Mouse (Mus musculus) midbrain, embryonic 16.5 days (tissue): ENCODE results near the gene Rd3l. TPM values are rescaled to one million over a fixed set of nuclear protein-coding genes. Genes with fewer than 3 reads are reported as not detected.

Experiments used
- ATAC-seq: fragments of 200-750 bp; cut with Nextera tagmentation; 2 replicates; pipeline ENCODE4 v1.8.0; 2017; ENCODE audit warnings: moderate TSS enrichment
- H3K27ac ChIP-seq: fragments of 300-500 bp; sonication (generic); 2 replicates; pipeline ENCODE4 v1.5.1; 2014; ENCODE audit warnings: mild to moderate bottlenecking, low read length, mixed read lengths
- H3K27me3 ChIP-seq: fragments of 300-500 bp; sonication (generic); 2 replicates; pipeline ENCODE4 v1.6.1; 2014; ENCODE audit warnings: low read depth, low read length, mixed read lengths; ENCODE audit not compliant: control insufficient read depth, insufficient read depth
- H3K36me3 ChIP-seq: fragments of 300-500 bp; sonication (generic); 2 replicates; pipeline ENCODE4 v1.6.1; 2014; ENCODE audit warnings: mild to moderate bottlenecking, low read length, moderate library complexity, mixed read lengths; ENCODE audit not compliant: control insufficient read depth, insufficient read depth
- H3K4me1 ChIP-seq: fragments of 300-500 bp; sonication (generic); 2 replicates; pipeline ENCODE4 v1.6.1; 2014; ENCODE audit warnings: mild to moderate bottlenecking, low read length, mixed read lengths; ENCODE audit not compliant: control insufficient read depth, insufficient read depth
- H3K4me2 ChIP-seq: fragments of 300-500 bp; sonication (generic); 2 replicates; pipeline ENCODE4 v1.6.1; 2014; ENCODE audit warnings: mild to moderate bottlenecking, low read length, mixed read lengths
- H3K4me3 ChIP-seq: fragments of 300-500 bp; sonication (generic); 2 replicates; pipeline ENCODE4 v1.5.1; 2014; ENCODE audit warnings: low read depth, mild to moderate bottlenecking, low read length, moderate library complexity, mixed read lengths
- H3K9ac ChIP-seq: fragments of 300-500 bp; sonication (generic); 2 replicates; pipeline ENCODE4 v1.6.1; 2014; ENCODE audit warnings: low read depth, low read length, mixed read lengths
- H3K9me3 ChIP-seq: fragments of 300-500 bp; sonication (generic); replicated peaks from 2 replicates; pipeline ENCODE4 v1.6.1; 2014; ENCODE audit warnings: mild to moderate bottlenecking, low read length, mixed read lengths; ENCODE audit not compliant: control insufficient read depth, poor library complexity, severe bottlenecking
- WGBS: fragments of 180-500 bp; shearing (Covaris S2); extraction: QIAGEN DNeasy Blood & Tissue Kit; methylation state at CpG from one replicate; pipeline ENCODE4 v1.1.7; 2014; 5-methylcytosine and 5-hydroxymethylcytosine counted together
- polyA plus RNA-seq: library from polyadenylated mRNA; unstranded; fragments of >200 nt; fragmentation: Nextera tagmentation; extraction: Ambion mirVana; gene quantifications from 2 replicates; pipeline ENCODE4 v1.2.1, GENCODE M21; 2015

The Rd3l gene
- polyA plus RNA-seq, 1 experiment from 2014 or later: not detected

GRCm38 (mm10) chr12:112012511-112013270 lies 31.6 kb upstream of the Rd3l start:
- H3K36me3 ChIP-seq: no peaks in the 10 kb centered on the region
- H3K4me1 ChIP-seq: peaks cover 8% of the 10 kb centered on the region
- 24% methylated on average over 11 of the region's 12 CpGs for WGBS
- H3K9ac ChIP-seq: no peak overlapping the region
- peak overlapping the region; percentile 9; the same call in 1 of the 2 replicates for H3K4me3 ChIP-seq
- H3K27me3 ChIP-seq: no peaks in the 10 kb centered on the region
- 0 out of 2 replicates have a peak, but pooled peaks cover 3% of the 10 kb centered on the region for H3K9me3 ChIP-seq
- ATAC-seq: peak; percentile 82
- peak overlapping the region; percentile 46 for H3K4me2 ChIP-seq
- no peak overlapping the region for H3K27ac ChIP-seq

DNA sequence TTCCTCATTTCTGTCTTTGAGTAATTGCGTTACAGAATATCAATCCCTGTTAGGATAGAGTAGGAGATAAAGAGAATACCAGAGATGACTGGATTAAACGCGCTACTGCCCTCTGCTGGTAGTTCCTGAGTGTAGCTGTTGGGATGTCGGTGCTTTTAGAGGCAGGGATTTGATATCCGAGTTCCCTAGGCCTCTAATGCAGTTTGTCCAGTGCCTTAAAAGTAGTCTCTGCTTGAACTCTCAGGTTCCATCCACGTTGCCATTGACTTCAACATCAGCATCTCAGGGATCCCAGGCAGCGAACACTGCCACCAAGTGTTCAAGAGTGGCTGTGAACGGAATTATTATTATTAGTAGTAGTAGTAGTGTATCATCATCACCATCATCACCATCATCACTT lies 20.1 kb upstream of the Rd3l start:
- Histone ChIP-seq H3K27ac (no peak overlapping the region), H3K4me3 (no peak overlapping the region), H3K36me3 (no peaks in the 10 kb centered on the region), H3K4me1 (no peaks in the 10 kb centered on the region), H3K9me3 (no peaks in the 10 kb centered on the region), H3K27me3 (no peaks in the 10 kb centered on the region), H3K9ac (no peak overlapping the region), H3K4me2 (no peak overlapping the region)
- 20% methylated on average over 8 of the region's 8 CpGs for WGBS
- peak; percentile 58; the same call in 1 of the 2 replicates for ATAC-seq

GRCm38 (mm10) chr12:111999735-112000134 lies 18.6 kb upstream of the Rd3l start:
- no peak for ATAC-seq
- no peaks in the 10 kb centered on the region for H3K36me3 ChIP-seq
- no peaks in the 10 kb centered on the region for H3K9me3 ChIP-seq
- H3K27ac ChIP-seq: no peak overlapping the region
- no peaks in the 10 kb centered on the region for H3K27me3 ChIP-seq
- no peak overlapping the region for H3K9ac ChIP-seq
- WGBS: 96% methylated on average over 7 of the region's 7 CpGs
- H3K4me1 ChIP-seq: no peaks in the 10 kb centered on the region
- no peak overlapping the region for H3K4me2 ChIP-seq
- H3K4me3 ChIP-seq: no peak overlapping the region

DNA sequence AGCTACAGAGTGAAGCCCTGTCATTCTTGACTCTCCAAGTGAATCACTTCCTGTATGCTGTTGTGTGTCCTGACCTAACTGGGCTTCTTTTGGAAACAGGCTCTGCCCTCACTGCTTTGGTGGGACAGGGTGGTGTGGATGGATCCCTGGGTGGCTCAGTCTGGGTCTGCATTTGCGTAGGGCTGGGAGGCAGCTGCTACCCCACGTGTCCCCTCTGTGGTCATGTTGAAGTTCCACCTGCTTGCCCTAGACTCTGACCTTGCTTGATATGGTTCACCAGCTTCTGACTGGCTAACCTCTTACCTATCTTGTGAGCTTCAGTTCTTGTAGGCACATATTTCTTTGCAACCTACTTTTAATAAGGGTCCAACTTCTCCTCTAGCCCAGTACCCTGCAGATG lies 14.0 kb upstream of the Rd3l start:
- Histone ChIP-seq H3K4me1 (no peaks in the 10 kb centered on the region), H3K9ac (no peak overlapping the region), H3K36me3 (no peaks in the 10 kb centered on the region), H3K4me3 (no peak overlapping the region), H3K27me3 (no peaks in the 10 kb centered on the region), H3K27ac (no peak overlapping the region), H3K9me3 (no peaks in the 10 kb centered on the region), H3K4me2 (no peak overlapping the region)
- no peak for ATAC-seq
- WGBS: 85% methylated on average over 2 of the region's 2 CpGs

DNA sequence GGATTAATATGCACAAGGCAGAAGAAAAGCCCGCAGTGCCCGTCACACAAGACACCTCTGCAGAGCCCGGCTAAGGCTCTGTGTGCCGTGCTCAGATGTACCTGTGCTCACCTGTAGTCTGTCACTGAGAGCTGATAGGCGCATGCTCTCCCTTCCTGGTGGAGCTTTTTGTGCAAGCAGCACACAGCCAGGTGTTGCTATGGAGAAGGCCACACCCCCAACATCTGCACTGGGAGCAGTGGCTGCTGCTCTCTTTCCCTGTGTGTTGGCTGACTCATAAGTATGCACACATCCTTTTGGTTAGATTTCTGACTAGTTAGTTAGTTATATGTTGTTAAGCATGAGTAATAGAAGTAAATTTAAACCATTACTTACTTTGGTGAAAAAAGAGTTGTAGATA lies 11.5 kb upstream of the Rd3l start:
- Histone ChIP-seq H3K4me1 (no peaks in the 10 kb centered on the region), H3K4me2 (no peak overlapping the region), H3K4me3 (no peak overlapping the region), H3K27me3 (no peaks in the 10 kb centered on the region), H3K9ac (no peak overlapping the region), H3K9me3 (no peaks in the 10 kb centered on the region), H3K27ac (no peak overlapping the region), H3K36me3 (no peaks in the 10 kb centered on the region)
- no peak for ATAC-seq
- WGBS: 84% methylated on average over 5 of the region's 5 CpGs

GRCm38 (mm10) chr12:111986756-111987155 lies 5.6 kb upstream of the Rd3l start:
- ATAC-seq: no peak
- Histone ChIP-seq H3K4me3 (no peak overlapping the region), H3K9me3 (no peaks in the 10 kb centered on the region), H3K27ac (no peak overlapping the region), H3K27me3 (no peaks in the 10 kb centered on the region), H3K36me3 (no peaks in the 10 kb centered on the region), H3K4me2 (no peak overlapping the region), H3K4me1 (no peaks in the 10 kb centered on the region), H3K9ac (peak overlapping the region; percentile 11; the same call in 1 of the 2 replicates)
- WGBS: 52% methylated on average over 9 of the region's 9 CpGs

GRCm38 (mm10) chr12:111983165-111983564 lies 2.0 kb upstream of the Rd3l start:
- no peak for ATAC-seq
- Histone ChIP-seq H3K9ac (no peak overlapping the region), H3K4me1 (no peaks in the 10 kb centered on the region), H3K27ac (no peak overlapping the region), H3K4me2 (no peak overlapping the region), H3K36me3 (no peaks in the 10 kb centered on the region), H3K4me3 (no peak overlapping the region), H3K27me3 (no peaks in the 10 kb centered on the region), H3K9me3 (no peaks in the 10 kb centered on the region)
- 82% methylated on average over 2 of the region's 2 CpGs for WGBS

DNA sequence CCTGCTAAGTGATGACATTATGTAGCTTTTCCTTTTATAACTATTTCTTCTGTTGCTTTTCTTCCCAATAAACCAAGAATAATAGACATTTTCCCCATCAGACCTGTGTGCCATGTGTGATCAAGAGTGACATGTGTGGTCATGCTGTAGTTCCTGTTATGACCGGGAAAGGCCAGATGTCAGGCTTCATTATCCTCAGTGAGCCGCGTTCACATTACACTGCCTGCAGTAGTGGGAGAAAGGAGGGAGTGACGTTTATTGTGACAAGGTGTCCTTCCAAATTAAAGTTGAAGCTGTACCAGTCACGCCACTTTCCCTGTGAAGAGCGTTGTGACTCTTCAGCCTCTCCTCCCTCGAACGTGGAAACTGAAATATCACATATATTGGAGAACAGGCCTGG lies 714 bp upstream of the Rd3l start:
- Histone ChIP-seq H3K9me3 (no peaks in the 10 kb centered on the region), H3K9ac (no peak overlapping the region), H3K4me2 (no peak overlapping the region), H3K36me3 (no peaks in the 10 kb centered on the region), H3K4me3 (no peak overlapping the region), H3K27ac (no peak overlapping the region), H3K27me3 (no peaks in the 10 kb centered on the region), H3K4me1 (peaks cover 6% of the 10 kb centered on the region; the same call in 1 of the 2 replicates)
- ATAC-seq: no peak
- 72% methylated on average over 8 of the region's 8 CpGs for WGBS

DNA sequence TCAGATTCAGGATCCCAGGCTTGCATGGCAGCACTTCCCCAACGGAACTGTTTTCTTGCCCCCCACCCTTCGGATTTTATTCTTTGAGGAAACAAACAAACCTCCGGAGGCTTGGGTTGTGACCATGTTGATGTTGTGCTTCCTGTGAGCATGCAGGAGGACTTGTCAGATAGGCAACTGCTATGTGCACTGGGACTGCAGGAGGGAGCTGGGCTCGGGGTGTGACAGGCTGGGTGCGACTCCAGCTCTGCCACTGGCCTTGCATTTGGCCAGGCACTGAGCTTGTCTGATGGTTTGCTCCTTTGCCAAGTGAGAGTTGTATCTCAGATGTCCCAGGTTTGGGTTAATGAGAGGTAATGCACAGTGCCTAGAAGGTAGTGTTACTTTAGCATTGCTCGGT lies 2.8 kb downstream of the Rd3l start:
- Histone ChIP-seq H3K36me3 (no peaks in the 10 kb centered on the region), H3K9ac (no peak overlapping the region), H3K9me3 (no peaks in the 10 kb centered on the region), H3K27ac (no peak overlapping the region), H3K4me1 (peaks cover 8% of the 10 kb centered on the region; the same call in 1 of the 2 replicates), H3K27me3 (no peaks in the 10 kb centered on the region), H3K4me2 (no peak overlapping the region), H3K4me3 (no peak overlapping the region)
- 85% methylated on average over 6 of the region's 6 CpGs for WGBS
- ATAC-seq: no peak
